Mouse (Mus musculus): Measurements from ENCODE around the gene Olfr1469. TPM values are rescaled to one million over a fixed set of nuclear protein-coding genes. Genes with fewer than 3 reads are reported as not detected.
"Not testable (repeated sequence)": the region's sequence is repeated elsewhere in the genome, so short reads cannot be mapped to it uniquely, and the experiment has no call there.

The Olfr1469 gene
- total RNA-seq (2015) (not detected in 2 replicates), total RNA-seq (2017) (not detected in 2 replicates)

GRCm38 (mm10) chr19:13407549-13407948 is at the start of gene Olfr1469:
Gene Olfr1469 (plus strand): TSS chr19:13407849.
- ATAC-seq (replicated peaks; ENCODE audit: poor library complexity) = no peak

GRCm38 (mm10) chr19:13361936-13362335 is 45.7 kb upstream of the Olfr1469 start, which contains the start of gene Olfr1467:
Gene Olfr1467 (plus strand): TSS chr19:13362236.
- ATAC-seq (replicated peaks; ENCODE audit: poor library complexity) = no peak

GRCm38 (mm10) chr19:13443109-13443508 is 35.5 kb downstream of the Olfr1469 start, which contains the start of gene Olfr1471:
Gene Olfr1471 (plus strand): TSS chr19:13443409.
- not testable (repeated sequence) for ATAC-seq (replicated peaks; ENCODE audit: poor library complexity)

- no peak for ATAC-seq (replicated peaks; ENCODE audit: poor library complexity)
These were observed 48.3 kb downstream of the Olfr1469 start, which contains the start of gene Olfr1472 for GRCm38 (mm10) chr19:13455986-13456385. Gene Olfr1472 (minus strand): TSS chr19:13456086.

Other genes starting within 250 kb of the Olfr1469 start
- gene Olfr1461, start 244.8 kb upstream of the Olfr1469 start, total RNA-seq (2015) = not detected in 2 replicates
- gene Olfr1461, start 244.8 kb upstream of the Olfr1469 start, total RNA-seq (2017) = not detected in 2 replicates
- not detected in 2 replicates for gene Olfr1462, start 222.1 kb upstream of the Olfr1469 start, total RNA-seq (2015)
- not detected in 2 replicates for gene Olfr1462, start 222.1 kb upstream of the Olfr1469 start, total RNA-seq (2017)
- not detected in 2 replicates for gene Olfr1463, start 176.5 kb upstream of the Olfr1469 start, total RNA-seq (2015)
- not detected in 2 replicates for gene Olfr1463, start 176.5 kb upstream of the Olfr1469 start, total RNA-seq (2017)
- not detected in 2 replicates for gene Olfr1465, start 92.3 kb upstream of the Olfr1469 start, total RNA-seq (2015)
- gene Olfr1465, start 92.3 kb upstream of the Olfr1469 start, total RNA-seq (2017) = not detected in 2 replicates
- gene Olfr1466, start 69.0 kb upstream of the Olfr1469 start, total RNA-seq (2015) = not detected in 2 replicates
- not detected in 2 replicates for gene Olfr1466, start 69.0 kb upstream of the Olfr1469 start, total RNA-seq (2017)
- not detected in 2 replicates for gene Olfr1467, start 45.6 kb upstream of the Olfr1469 start, total RNA-seq (2015)
- gene Olfr1467, start 45.6 kb upstream of the Olfr1469 start, total RNA-seq (2017) = not detected in 2 replicates
- gene Olfr1471, start 35.6 kb downstream of the Olfr1469 start, total RNA-seq (2015) = not detected in 2 replicates
- not detected in 2 replicates for gene Olfr1471, start 35.6 kb downstream of the Olfr1469 start, total RNA-seq (2017)
- not detected in 2 replicates for gene Olfr1472, start 48.2 kb downstream of the Olfr1469 start, total RNA-seq (2015)
- gene Olfr1472, start 48.2 kb downstream of the Olfr1469 start, total RNA-seq (2017) = not detected in 2 replicates
- gene Olfr1474, start 61.7 kb downstream of the Olfr1469 start, total RNA-seq (2015) = not detected in 2 replicates
- gene Olfr1474, start 61.7 kb downstream of the Olfr1469 start, total RNA-seq (2017) = not detected in 2 replicates
- gene Olfr1475, start 72.3 kb downstream of the Olfr1469 start, total RNA-seq (2015) = not detected in 2 replicates
- gene Olfr1475, start 72.3 kb downstream of the Olfr1469 start, total RNA-seq (2017) = not detected in 2 replicates
- not detected in 2 replicates for gene Olfr1477, start 92.7 kb downstream of the Olfr1469 start, total RNA-seq (2015)
- not detected in 2 replicates for gene Olfr1477, start 92.7 kb downstream of the Olfr1469 start, total RNA-seq (2017)
- not detected in 2 replicates for gene Olfr1480, start 120.1 kb downstream of the Olfr1469 start, total RNA-seq (2015)
- not detected in 2 replicates for gene Olfr1480, start 120.1 kb downstream of the Olfr1469 start, total RNA-seq (2017)
- not detected in 2 replicates for gene Olfr1484, start 175.7 kb downstream of the Olfr1469 start, total RNA-seq (2015)
- not detected in 2 replicates for gene Olfr1484, start 175.7 kb downstream of the Olfr1469 start, total RNA-seq (2017)
- gene Olfr1487, start 209.5 kb downstream of the Olfr1469 start, total RNA-seq (2015) = not detected in 2 replicates
- gene Olfr1487, start 209.5 kb downstream of the Olfr1469 start, total RNA-seq (2017) = not detected in 2 replicates
- not detected in 2 replicates for gene Olfr1489, start 223.8 kb downstream of the Olfr1469 start, total RNA-seq (2015)
- not detected in 2 replicates for gene Olfr1489, start 223.8 kb downstream of the Olfr1469 start, total RNA-seq (2017)
- not detected in 2 replicates for gene Olfr1490, start 243.2 kb downstream of the Olfr1469 start, total RNA-seq (2015)
- gene Olfr1490, start 243.2 kb downstream of the Olfr1469 start, total RNA-seq (2017) = not detected in 2 replicates